Mouse (Mus musculus) heart, postnatal 0 days (tissue): ENCODE results near the gene Ajuba. TPM values are rescaled to one million over a fixed set of nuclear protein-coding genes. Genes with fewer than 3 reads are reported as not detected.

Experiments used
- ATAC-seq: fragments of 200-750 bp; cut with Nextera tagmentation; 2 replicates; pipeline ENCODE4 v1.8.0; 2017; ENCODE audit warnings: low read depth, moderate number of reproducible peaks, moderate library complexity; ENCODE audit not compliant: insufficient read depth
- DNase-seq: peaks from one replicate; pipeline ENCODE4 v3.0.0-alpha.2; 2016; ENCODE audit warnings: low spot score
- H3K27ac ChIP-seq: fragments of 300-500 bp; sonication (generic); 2 replicates; pipeline ENCODE4 v1.5.1; 2014; ENCODE audit warnings: low read depth, mild to moderate bottlenecking
- H3K27me3 ChIP-seq: fragments of 300-500 bp; sonication (generic); 2 replicates; pipeline ENCODE4 v1.6.1; 2014; ENCODE audit warnings: low read length, mixed read lengths; ENCODE audit not compliant: control insufficient read depth, insufficient read depth
- H3K36me3 ChIP-seq: fragments of 300-500 bp; sonication (generic); replicated peaks from 2 replicates; pipeline ENCODE4 v1.6.1; 2014; ENCODE audit warnings: low read length, mixed read lengths; ENCODE audit not compliant: control insufficient read depth, insufficient read depth
- H3K4me1 ChIP-seq: fragments of 300-500 bp; sonication (generic); 2 replicates; pipeline ENCODE4 v1.6.1; 2014; ENCODE audit warnings: antibody characterized with exemption; ENCODE audit not compliant: control insufficient read depth, insufficient read depth
- H3K4me2 ChIP-seq: fragments of 300-500 bp; sonication (generic); 2 replicates; pipeline ENCODE4 v1.6.1; 2014; ENCODE audit warnings: low read depth, mild to moderate bottlenecking, low read length, moderate library complexity
- H3K4me3 ChIP-seq: fragments of 300-500 bp; sonication (generic); 2 replicates; pipeline ENCODE4 v1.5.1; 2014; ENCODE audit warnings: low read depth, low read length
- H3K9ac ChIP-seq: fragments of 300-500 bp; sonication (generic); replicated peaks from 2 replicates; pipeline ENCODE4 v1.6.1; 2014; ENCODE audit warnings: low read depth, low read length, mixed read lengths
- H3K9me3 ChIP-seq: fragments of 300-500 bp; sonication (generic); replicated peaks from 2 replicates; pipeline ENCODE4 v1.6.1; 2016; ENCODE audit warnings: low read length; ENCODE audit not compliant: control insufficient read depth
- CTCF ChIP-seq: IDR thresholded peaks from 2 replicates; pipeline ENCODE4 v1.5.1; 2016; ENCODE audit warnings: antibody characterized with exemption, control low read depth, low read depth
- EP300 ChIP-seq: IDR thresholded peaks from 2 replicates; pipeline ENCODE4 v1.6.1; 2016; ENCODE audit warnings: antibody characterized with exemption, low read depth
- WGBS: fragments of 180-500 bp; shearing (Covaris S2); extraction: QIAGEN DNeasy Blood & Tissue Kit; methylation state at CpG from one replicate; pipeline ENCODE4 v1.1.7; 2014; 5-methylcytosine and 5-hydroxymethylcytosine counted together
- polyA plus RNA-seq: library from polyadenylated mRNA; unstranded; fragments of >200 nt; fragmentation: Nextera tagmentation; extraction: Ambion mirVana; gene quantifications from 2 replicates; pipeline ENCODE4 v1.2.1, GENCODE M21; 2015
- total RNA-seq: library from RNA; depleted of rRNA; stranded (reverse); fragments of >200 nt; gene quantifications from 2 replicates; pipeline ENCODE4 v1.2.3, GENCODE M21; 2014; ENCODE audit warnings: low replicate concordance

The Ajuba gene
- total and polyA plus RNA-seq, 2 experiments from 2014 or later = 11.3 to 24.8 TPM

DNA sequence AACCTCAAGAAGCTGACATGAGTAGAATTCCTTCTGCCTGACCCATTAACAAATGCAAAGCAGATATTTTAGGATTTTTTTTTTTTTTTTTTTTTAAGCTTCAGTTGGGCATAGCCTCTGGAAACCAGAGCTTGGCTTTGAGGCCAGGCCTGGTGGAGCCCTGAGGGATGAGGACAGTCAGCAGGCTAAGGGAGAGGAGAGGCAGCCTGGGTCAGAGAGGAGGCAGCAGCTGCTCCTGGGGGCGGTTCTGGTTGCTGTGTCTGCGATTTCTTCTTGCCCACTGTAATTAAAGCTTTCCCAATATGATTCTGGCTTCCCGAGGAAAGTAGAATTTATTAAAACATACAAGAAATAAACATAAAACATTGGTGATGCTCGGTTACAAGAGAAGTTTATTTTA, 31.9 kb upstream of the Ajuba start:
- TF ChIP-seq EP300 (no peak), CTCF (no peak)
- 75% methylated on average over 4 of the region's 4 CpGs for WGBS
- DNase-seq (no peak), ATAC-seq (no peak)
- Histone ChIP-seq H3K27me3 (no peaks in the 10 kb centered on the region), H3K4me1 (no peaks in the 10 kb centered on the region), H3K4me3 (no peak overlapping the region), H3K36me3 (peaks cover 18% of the 10 kb centered on the region), H3K9me3 (no peaks in the 10 kb centered on the region), H3K27ac (no peak overlapping the region), H3K4me2 (no peak overlapping the region), H3K9ac (no peak overlapping the region)

DNA sequence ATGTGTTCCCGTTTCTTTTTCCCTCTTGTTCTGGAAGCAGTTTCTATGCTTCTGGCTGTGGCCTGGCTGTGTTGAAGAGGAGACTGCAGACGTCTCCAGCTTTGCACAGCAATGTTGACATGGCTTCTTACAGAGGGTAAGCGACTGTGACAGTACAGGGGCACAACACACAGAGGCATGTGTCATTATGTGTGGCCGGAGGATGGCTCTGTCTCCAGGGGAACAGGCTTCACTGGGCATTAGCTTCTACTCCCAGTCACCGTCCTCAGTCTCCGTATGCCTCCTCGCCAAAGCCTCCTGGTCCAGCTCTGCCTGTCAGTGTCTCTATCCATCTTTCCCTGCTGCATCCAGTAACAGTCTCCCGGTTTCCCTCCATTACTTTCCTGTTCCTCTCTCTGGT, 29.9 kb upstream of the Ajuba start:
- Histone ChIP-seq H3K27ac (no peak overlapping the region), H3K4me2 (no peak overlapping the region), H3K36me3 (0 out of 2 replicates have a peak, but pooled peaks cover 6% of the 10 kb centered on the region), H3K4me1 (no peaks in the 10 kb centered on the region), H3K9ac (no peak overlapping the region), H3K9me3 (no peaks in the 10 kb centered on the region), H3K4me3 (no peak overlapping the region), H3K27me3 (no peaks in the 10 kb centered on the region)
- DNase-seq (no peak), ATAC-seq (no peak)
- no peak for TF ChIP-seq EP300
- TF ChIP-seq CTCF = no peak
- WGBS = 64% methylated on average over 8 of the region's 8 CpGs

DNA sequence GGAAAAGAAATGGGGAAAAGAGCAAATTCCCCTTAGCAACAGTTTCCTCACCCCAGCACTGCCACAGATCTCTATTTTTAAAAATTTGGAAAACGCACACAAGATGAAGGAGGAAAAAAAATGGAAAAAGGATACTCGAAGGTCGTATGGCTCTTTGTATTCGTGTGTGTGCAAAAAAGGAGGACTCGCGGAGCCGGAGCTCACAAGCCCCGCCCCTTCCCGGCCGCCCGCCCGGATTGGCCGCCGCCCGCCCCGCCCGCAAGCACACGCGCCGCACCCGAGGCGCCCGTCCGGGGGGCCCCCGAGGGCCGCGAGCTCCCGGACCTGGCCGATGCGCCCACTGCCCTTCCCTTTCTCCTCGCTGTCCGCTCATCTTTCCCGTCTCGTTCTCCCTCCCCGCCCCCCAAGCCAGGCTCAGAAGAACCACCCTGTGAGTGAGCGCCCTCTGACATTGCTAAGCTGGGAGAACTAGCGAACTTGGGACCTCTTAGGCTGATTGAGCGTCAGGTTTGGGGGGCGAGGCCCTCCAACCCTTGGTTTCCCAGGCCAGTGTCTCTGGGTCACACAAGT, 28.5 kb upstream of the Ajuba start, which contains the start of gene 4931414P19Rik:
Gene 4931414P19Rik, minus strand, starts transcription at position 242 of the 570 bp plus-strand sequence.
- ATAC-seq (peak; percentile 61), DNase-seq (peak; percentile 73)
- peak within 1 kb of the TSS; percentile 52 for H3K4me3 ChIP-seq
- no peaks in the 10 kb centered on the region for H3K4me1 ChIP-seq
- H3K9me3 ChIP-seq = no peaks in the 10 kb centered on the region
- WGBS = under 1% methylated on average over 34 of the region's 39 CpGs
- TF ChIP-seq EP300 (no peak), CTCF (no peak)
- H3K27ac ChIP-seq = peak within 1 kb of the TSS; percentile 83
- no peaks in the 10 kb centered on the region for H3K27me3 ChIP-seq
- H3K36me3 ChIP-seq = no peaks in the 10 kb centered on the region
- H3K9ac ChIP-seq = peak within 1 kb of the TSS; percentile 68
- peak within 1 kb of the TSS; percentile 62 for H3K4me2 ChIP-seq

DNA sequence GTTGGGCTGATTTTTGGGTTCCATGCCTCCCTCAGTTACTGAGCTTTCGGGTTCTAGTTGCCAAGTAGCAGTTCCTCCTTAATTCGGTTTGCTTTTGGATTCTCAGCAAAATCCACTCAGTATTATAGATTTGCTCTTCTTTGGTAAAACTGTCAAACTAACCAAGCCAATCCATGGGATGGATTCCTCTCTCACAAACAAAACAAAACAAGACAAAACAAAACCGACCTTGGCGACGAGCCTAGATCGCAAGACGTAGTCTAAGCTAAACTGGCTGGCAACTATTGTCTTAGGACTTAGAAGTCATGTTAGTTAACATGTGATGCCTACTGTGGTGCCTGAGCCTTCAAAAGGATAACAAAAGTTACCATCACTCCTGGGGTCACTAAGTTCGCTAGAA, 26.3 kb upstream of the Ajuba start:
- H3K9me3 ChIP-seq = no peaks in the 10 kb centered on the region
- H3K27me3 ChIP-seq = no peaks in the 10 kb centered on the region

DNA sequence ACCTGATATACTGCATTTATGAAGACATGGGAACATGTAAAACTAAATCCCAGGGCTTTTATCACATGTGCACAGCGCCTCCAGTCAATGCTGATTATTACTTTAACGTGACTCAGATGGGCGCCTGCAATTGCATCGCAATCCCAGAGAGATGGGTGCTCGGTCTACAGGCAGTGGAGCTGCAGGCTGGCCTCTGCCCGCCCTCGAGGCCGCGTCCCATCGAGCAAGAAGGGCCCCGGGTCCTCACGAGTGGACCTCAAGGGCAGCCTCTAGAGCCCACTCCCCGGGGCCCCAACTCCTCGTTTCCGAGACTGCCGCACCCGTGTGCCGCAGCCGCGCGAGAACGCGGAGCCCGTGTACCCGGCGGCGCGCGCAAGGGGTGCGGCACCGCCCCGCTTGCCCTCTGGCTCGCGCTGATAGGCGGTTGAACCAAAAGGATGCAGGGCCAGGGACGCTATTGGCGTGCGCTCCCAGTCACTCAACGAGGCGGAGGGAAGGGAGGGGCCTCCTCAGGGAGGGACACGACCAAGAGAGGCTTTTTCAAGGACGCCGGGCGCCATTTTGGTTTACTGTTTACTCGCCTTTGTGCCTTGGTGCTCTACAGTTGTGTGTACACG, 25.8 kb upstream of the Ajuba start:
- no peaks in the 10 kb centered on the region for H3K36me3 ChIP-seq
- DNase-seq (peak; percentile 97), ATAC-seq (peak; percentile 100)
- under 1% methylated on average over 45 of the region's 46 CpGs for WGBS
- TF ChIP-seq CTCF = no peak
- no peak for TF ChIP-seq EP300
- peak overlapping the region; percentile 60 for H3K9ac ChIP-seq
- no peaks in the 10 kb centered on the region for H3K4me1 ChIP-seq
- peak overlapping the region; percentile 90 for H3K27ac ChIP-seq
- H3K9me3 ChIP-seq = no peaks in the 10 kb centered on the region
- peak overlapping the region; percentile 52 for H3K4me2 ChIP-seq
- no peaks in the 10 kb centered on the region for H3K27me3 ChIP-seq
- H3K4me3 ChIP-seq = peak overlapping the region; percentile 56

More for the DNA sequence above, 26.3 kb upstream of the Ajuba start:
- H3K4me2 ChIP-seq = peak overlapping the region; percentile 52; the same call in 1 of the 2 replicates
- H3K9ac ChIP-seq = no peak overlapping the region
- TF ChIP-seq CTCF (no peak), EP300 (no peak)
- H3K27ac ChIP-seq = peak overlapping the region; percentile 90
- ATAC-seq (no peak), DNase-seq (no peak)
- H3K36me3 ChIP-seq = no peaks in the 10 kb centered on the region
- WGBS = 84% methylated on average over 8 of the region's 8 CpGs
- H3K4me1 ChIP-seq = no peaks in the 10 kb centered on the region
- H3K4me3 ChIP-seq = peak overlapping the region; percentile 56
